Mouse (Mus musculus) ovary, postnatal 14 days (tissue): ENCODE measurements at regions not wholly inside any gene's neighbourhood (a gene's known extent, or its start where the extent isn't known, plus 50 kb on each side); places are given as distances from the start of the nearest gene placed in this dataset.

ENCODE experiments used
- DNase-seq: peaks from one replicate; pipeline ENCODE4 v3.0.0; 2022; ENCODE audit warnings: low spot score

DNA sequence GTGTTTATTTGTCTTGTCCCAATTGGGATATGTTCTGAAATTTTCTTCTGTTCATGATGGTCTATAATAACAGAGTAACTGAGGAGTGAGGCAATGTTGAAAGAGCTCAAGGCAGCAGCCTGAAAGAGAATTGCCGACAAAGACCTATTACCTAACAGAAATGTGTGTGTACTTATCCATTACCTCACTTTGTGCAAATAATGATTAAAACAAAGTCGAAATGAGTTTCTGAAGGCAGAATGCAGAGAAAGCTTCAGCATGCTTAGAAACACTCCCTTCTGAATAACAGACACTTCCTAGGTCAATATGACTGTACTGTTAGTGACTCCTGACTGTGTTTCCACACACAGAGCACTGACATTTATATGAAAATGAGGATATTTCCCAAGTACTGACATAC is 63.0 kb downstream of the Kbtbd8 start:
- DNase-seq: no peak

- no peak for DNase-seq
These were observed 65.2 kb downstream of the Kbtbd8 start for GRCm38 (mm10) chr6:95182238-95182637.

DNA sequence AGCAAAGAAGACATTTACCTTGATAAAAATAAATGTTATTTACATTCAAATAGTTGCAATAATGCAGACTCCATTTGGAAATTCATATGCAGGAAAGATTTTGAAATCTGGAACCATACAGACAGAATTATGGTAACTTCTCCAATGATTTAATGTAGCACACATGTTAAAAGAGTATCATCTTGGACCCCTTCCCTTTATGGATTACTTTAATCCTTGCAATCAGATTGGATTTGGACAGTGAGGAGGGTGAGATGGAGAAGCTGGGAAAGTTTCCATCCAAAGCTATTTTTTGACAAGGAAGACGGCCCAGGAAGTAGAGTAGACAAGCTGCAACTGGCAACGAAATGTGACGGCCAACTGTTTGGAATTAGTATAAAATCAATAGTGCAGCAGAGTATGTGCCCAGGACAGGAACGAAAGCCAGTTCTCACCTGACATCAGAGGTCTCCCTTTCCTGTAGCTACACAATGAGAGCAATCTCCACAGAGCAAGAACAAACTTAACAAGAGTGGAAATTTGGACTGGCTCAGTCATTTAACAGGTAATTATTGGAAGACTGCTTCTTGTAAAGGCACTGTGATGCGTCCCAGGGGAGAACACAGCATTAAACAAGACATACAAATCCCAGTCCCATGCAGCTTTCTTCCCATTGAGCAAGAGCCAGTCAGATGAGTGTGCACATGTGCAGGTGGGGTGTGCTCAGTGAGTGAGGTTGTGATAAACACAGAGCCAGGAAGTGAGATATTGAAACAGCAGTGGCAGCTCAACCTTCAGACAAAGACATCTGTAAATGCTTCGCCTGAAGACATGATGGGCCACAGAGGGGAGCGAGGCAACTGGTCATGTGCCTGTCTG is 68.3 kb downstream of the Kbtbd8 start:
- no peak for DNase-seq

DNA sequence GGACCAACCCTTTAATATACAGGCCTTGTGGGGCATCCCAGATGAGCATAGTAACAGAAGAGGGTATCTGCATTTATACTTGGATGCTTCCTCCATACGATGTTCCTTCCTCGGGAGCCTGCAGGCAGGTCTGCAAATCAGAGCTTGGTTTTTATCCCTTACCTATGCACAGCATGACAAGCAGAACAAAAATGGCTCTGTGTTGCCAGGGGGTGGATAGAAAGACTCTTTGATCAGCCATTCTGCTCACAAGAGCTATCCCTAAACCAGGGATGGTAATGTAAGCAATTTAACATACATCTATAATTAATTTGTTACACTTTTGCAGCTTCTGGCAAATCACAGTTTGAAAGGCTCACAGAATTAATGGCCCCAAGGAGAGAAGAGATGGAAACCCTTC is 79.6 kb downstream of the Kbtbd8 start:
- DNase-seq: no peak

DNA sequence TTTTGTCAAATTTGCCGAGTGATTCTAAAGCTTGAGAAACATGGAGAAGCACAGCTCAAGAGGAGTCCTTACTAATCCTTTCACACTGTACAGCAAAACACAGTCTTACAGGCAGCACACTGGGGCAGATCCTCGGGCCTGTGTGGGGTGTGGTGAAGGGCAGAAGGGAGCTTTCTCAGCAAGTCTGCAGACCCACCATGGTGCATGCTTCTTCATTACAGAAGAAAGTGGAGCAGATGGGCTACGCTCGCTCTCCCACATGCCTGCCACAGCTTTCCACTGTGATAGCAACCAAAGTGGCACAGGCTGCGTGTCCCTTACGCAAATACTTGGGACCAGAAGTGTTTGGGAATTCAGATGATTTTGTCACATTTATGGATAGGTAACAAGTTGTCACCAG is 81.6 kb downstream of the Kbtbd8 start:
- no peak for DNase-seq

DNA sequence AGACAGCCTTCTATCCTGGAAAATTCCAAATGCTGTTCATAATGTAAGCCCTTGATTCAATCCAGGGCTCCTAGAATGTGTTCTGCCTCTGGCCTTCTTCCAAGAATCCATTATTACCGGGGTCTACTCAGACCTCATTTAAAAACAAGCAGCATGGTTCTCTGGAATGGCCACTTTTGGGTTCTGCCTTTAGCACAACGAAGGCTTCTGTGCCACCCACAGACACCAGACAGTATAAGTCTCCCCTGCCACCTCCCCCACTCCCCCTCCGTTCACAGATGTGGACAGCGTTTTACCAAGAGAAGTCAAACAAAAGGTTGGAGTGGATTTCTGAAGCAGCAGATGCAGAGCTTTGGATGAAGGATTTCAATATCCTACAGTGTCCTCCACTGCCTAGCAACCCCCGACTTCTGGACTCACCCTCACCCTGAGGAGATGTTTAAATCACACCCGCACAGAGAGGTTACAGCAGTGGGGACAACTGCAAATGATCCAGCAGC is 85.3 kb downstream of the Kbtbd8 start:
- no peak for DNase-seq

DNA sequence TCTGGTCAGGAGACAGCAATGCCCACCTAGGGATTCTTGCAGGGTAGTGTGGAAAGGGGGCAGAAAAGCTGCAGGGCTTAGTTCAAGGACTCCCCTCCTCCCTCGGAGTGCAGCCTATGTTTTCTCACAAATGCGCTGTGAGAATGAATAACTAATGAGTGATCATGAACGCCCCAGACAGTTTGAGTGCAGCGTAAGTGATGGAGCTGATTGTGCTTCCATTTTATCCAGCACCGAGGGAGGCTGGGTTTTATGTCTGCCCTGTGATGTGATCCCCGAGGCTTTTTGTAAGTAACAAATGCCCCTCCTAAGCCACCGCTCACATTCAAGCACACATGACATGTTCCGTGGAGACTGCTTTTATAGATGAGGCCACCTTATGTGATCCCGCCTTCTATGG is 85.9 kb downstream of the Kbtbd8 start:
- DNase-seq: no peak

- no peak for DNase-seq
These were observed 87.2 kb downstream of the Kbtbd8 start for GRCm38 (mm10) chr6:95204231-95204630.

DNA sequence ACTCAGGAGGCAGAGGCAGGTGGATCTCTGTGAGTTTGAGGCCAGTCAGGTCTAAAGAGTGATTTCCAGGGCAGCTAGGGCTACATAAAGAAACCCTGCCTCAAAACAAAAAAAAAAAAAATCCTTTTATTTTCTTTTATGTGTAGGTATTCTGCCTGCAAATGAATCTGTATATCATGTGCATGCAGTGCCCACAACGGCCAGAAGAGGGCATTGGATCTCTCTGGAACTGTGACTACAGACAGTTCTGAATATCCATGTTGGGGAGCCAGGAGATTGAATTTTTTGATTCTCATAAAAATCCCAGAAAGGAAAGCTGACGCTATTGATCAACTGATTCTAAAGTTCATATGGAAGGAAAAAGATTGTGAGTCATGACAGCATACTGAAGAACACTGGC is 90.0 kb downstream of the Kbtbd8 start:
- peak; percentile 11 for DNase-seq

DNA sequence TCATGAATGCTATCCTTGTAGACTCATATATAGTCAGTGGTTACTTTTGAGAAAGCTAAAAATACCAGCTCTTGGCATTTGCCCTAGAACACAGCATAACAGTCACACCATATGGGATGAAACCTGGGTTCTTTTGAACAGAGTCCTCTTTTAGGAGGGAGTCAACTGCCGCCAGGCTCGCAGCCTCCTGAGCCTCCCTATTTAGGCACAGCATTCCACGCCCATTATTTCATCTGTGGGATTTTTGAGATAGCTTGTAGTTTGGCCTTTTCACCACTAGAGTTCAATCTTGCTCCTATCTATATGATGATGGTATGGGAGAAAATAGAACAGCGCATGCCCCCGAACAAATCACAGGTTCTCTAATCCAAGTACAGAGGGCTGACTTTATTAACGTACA is 100.4 kb downstream of the Kbtbd8 start:
- DNase-seq: no peak

- DNase-seq: no peak
These were observed 101.8 kb downstream of the Kbtbd8 start for GRCm38 (mm10) chr6:95218830-95219229.

GRCm38 (mm10) chr6:95223537-95223936 is 98.4 kb upstream of the Gm10234 start:
- DNase-seq: peak; percentile 91

DNA sequence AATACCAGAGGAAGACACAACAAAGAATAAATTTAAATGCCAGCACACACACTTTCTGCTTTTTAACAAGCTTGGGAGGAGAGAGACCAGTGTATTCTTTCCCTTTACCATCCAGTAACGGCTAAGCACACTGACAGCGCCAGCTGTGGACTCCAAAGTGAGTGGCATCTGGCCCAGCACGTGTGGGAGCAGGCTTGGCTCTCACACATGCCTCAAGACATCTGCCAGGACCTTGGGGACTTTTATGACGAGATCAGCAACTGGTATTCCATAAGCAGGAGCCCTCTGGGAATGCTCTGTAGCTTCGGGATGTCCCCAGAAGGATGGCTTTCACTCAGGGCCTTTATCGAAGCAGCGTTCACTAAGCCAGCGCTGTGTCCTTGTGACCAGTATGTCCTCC is 92.0 kb upstream of the Gm10234 start:
- no peak for DNase-seq

GRCm38 (mm10) chr6:95234712-95235111 is 87.2 kb upstream of the Gm10234 start:
- no peak for DNase-seq

- DNase-seq: no peak
These were observed 78.3 kb upstream of the Gm10234 start for GRCm38 (mm10) chr6:95243657-95244056.

- no peak for DNase-seq
These were observed 77.0 kb upstream of the Gm10234 start for GRCm38 (mm10) chr6:95244911-95245310.

- no peak for DNase-seq
These were observed 65.6 kb upstream of the Gm10234 start for GRCm38 (mm10) chr6:95256303-95256702.

DNA sequence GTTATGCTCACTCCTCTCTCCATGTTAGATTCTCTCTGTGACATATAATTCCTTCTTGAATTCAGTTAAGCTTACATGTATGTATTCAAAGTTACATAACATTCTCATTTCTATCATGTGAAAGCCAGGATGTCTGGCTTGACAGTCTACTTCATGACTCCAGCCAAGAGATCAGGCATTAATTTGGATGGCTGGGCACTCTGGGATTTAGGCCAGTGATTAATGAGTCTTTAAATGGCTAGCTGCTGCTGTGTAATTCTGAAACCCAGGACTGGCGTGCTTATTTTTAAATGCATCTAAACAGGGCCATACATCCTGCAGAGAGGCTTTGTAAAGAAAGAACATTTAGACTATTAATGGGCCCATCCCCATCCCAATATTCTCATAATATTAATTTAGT is 60.9 kb upstream of the Gm10234 start:
- no peak for DNase-seq

- DNase-seq: no peak
These were observed 57.7 kb upstream of the Gm10234 start for GRCm38 (mm10) chr6:95264011-95264869.

GRCm38 (mm10) chr6:95269524-95269923 is 52.4 kb upstream of the Gm10234 start:
- DNase-seq: no peak
